Mouse (Mus musculus) lung, adult 2 months (tissue): ENCODE results near the gene Eif4g3. TPM values are rescaled to one million over a fixed set of nuclear protein-coding genes. Genes with fewer than 3 reads are reported as not detected.

ENCODE experiments used
- DNase-seq: peaks from one replicate; pipeline ENCODE4 v3.0.0; 2022
- H3K4me1 ChIP-seq: fragments of 200-500 bp; 2 replicates; pipeline ENCODE4 v1.6.1; 2011; ENCODE audit warnings: low read length; ENCODE audit not compliant: control insufficient read depth, insufficient read depth
- H3K4me3 ChIP-seq: fragments of 200-500 bp; replicated peaks from 2 replicates; pipeline ENCODE3; 2011; ENCODE audit warnings: low read depth, mild to moderate bottlenecking, control low read depth, low read length; ENCODE audit errors: extremely low read depth
- CTCF ChIP-seq: fragments of 200-500 bp; IDR thresholded peaks from 2 replicates; pipeline ENCODE4 v1.5.1; 2011; ENCODE audit warnings: mild to moderate bottlenecking, low read length, control low read depth; ENCODE audit not compliant: insufficient read depth
- POLR2A ChIP-seq: fragments of 200-500 bp; IDR thresholded peaks from 2 replicates; pipeline ENCODE4 v1.6.1; 2011; ENCODE audit warnings: low read depth, mild to moderate bottlenecking, control low read depth, low read length, borderline replicate concordance; ENCODE audit errors: extremely low read depth
- WGBS: fragments of 180-500 bp; shearing (Covaris S2); methylation state at CpG from one replicate; pipeline ENCODE4 v1.1.7; 2018; 5-methylcytosine and 5-hydroxymethylcytosine counted together
- polyA plus RNA-seq: library from polyadenylated mRNA; depleted of rRNA; stranded (reverse); fragments of >200 nt; gene quantifications from 2 replicates; pipeline ENCODE4 v1.2.3, GENCODE M21; 2012

Eif4g3 gene
- polyA plus RNA-seq, 1 experiment, result 69.8 TPM

DNA sequence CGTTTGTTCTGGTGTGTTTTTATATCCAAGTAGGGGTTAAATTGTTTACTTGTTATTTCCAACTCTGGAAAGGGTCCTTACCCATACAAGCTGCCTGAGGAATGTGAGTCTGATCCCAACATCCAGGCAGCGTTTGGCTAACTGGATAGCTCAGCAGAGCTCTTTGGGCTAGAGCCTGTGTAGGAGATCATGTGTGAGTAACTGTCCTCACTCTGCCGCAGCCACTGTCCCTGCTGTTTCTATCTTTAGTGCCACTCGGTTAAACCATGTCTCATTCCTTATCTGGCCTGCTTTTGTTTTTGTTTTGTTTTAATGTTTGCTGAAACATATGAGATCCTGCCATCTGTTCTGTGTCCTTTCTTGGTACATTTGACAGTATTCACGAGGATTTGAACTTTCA, 168.1 kb downstream of the Eif4g3 start:
- WGBS, result 59% methylated on average over 5 of the region's 5 CpGs
- Histone ChIP-seq H3K4me1 (0 out of 2 replicates have a peak, but pooled peaks cover 2% of the 10 kb centered on the region), H3K4me3 (no peak overlapping the region)
- no peak for TF ChIP-seq CTCF
- TF ChIP-seq POLR2A, result no peak
- DNase-seq, result no peak

DNA sequence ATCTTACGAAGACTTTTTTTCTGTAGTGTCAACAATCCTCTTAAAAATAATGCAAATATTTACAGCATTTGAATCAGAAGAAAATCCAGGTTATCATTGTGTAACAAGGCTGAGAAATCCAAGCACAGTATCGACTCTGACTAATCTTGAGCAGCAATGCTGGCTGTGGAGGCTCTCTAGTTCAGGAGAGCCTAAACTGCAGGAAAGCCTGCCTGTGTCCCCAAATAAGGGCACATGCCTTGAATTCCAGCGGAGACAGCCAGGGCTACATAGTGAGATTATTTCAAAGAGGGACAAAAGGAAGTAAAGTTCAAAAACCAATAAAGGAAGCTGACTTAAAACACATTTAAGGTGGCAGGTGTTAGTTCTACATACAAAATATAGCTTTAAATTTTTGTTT, 168.7 kb downstream of the Eif4g3 start:
- WGBS, result 57% methylated on average over 3 of the region's 3 CpGs

DNA sequence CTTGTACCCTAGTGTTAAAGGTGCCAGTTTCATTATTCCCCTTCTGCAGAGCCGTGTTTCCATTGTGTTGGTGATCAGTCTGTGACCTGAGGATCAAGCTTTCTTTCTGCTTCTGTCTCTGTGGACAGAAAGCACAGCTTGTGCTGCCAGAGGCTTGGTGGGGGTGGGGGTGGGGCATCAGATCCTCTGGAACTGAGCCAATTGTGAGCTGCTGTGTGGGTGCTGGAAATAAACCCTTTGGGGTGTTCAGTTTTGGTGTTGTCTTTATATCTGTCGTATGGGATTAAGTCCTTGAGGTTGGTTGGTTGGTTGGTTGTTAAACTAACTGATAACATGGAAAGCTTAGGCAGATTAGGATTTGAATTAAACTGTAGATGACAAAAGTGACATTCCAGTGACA, 171.0 kb downstream of the Eif4g3 start:
- Histone ChIP-seq H3K4me1 (0 out of 2 replicates have a peak, but pooled peaks cover 2% of the 10 kb centered on the region), H3K4me3 (no peak overlapping the region)
- DNase-seq, result no peak
- 68% methylated on average over 2 of the region's 2 CpGs for WGBS
- TF ChIP-seq CTCF (no peak), POLR2A (no peak)

More for the DNA sequence above, 168.7 kb downstream of the Eif4g3 start:
- TF ChIP-seq CTCF, result no peak
- no peak for DNase-seq
- Histone ChIP-seq H3K4me3 (no peak overlapping the region), H3K4me1 (0 out of 2 replicates have a peak, but pooled peaks cover 2% of the 10 kb centered on the region)

DNA sequence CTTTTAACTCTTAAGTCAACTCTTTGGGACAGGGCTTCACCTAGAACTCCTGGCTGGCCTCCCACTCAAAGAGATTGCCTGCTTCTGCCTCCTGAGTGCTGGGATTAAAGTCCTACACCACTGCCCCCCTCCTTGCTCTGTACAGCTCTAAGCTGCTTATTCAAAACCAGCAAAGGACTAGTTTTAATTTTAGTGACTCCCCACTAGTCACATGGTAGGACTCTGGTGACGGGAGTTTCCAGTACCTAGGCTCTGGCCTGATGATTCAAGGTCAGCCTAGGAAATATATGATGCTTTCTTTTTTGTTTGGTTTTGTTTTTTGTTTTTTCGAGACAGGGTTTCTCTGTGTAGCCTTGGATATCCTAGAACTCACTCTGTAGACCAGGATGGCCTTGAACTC, 172.0 kb downstream of the Eif4g3 start:
- no peak for DNase-seq
- 0 out of 2 replicates have a peak, but pooled peaks cover 2% of the 10 kb centered on the region for H3K4me1 ChIP-seq
- TF ChIP-seq POLR2A (no peak), CTCF (no peak)
- WGBS, result 91% methylated on average over 2 of the region's 2 CpGs
- no peak overlapping the region for H3K4me3 ChIP-seq

DNA sequence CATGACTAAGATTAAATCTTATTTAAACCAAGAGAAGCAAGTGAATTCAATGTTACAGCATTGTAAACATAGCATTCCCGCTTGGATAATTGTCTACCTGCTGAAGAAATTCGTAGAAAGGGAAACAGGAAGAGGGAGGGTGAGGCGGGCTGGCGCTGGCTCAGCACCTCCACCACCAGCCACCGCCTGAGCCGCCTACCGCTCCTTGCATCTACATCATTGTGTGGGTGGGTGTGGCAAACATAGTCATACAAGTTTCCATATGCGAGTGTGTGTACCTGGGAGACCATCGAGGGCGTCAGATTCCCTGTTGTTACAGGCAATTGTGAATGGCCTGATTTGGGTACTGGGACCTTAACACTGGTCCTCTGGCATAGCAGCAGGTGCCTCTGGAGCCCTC, 173.7 kb downstream of the Eif4g3 start:
- Histone ChIP-seq H3K4me1 (no peaks in the 10 kb centered on the region), H3K4me3 (no peak overlapping the region)
- TF ChIP-seq POLR2A, result no peak
- no peak for TF ChIP-seq CTCF
- WGBS, result 82% methylated on average over 10 of the region's 10 CpGs
- no peak for DNase-seq

DNA sequence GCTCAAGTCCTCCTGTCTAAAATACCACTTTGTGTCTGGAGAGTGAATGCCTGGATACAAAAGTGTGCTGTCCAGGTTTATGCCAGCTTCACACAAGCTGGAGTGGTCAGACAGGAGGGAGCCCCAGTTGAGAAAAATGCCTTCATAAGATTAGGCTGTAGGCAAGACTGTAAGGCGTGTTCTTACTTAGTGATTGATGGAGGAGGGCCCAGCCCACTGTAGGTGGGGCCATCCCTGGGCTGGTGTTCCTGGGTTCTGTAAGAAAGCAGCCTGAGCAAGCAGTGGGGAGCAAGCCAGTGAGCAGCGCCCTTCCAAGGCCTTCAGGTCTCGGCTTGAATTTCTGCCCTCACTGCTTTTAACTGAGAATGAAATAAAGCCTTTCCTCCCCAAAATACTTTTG, 175.3 kb downstream of the Eif4g3 start:
- Histone ChIP-seq H3K4me1 (no peaks in the 10 kb centered on the region), H3K4me3 (no peak overlapping the region)
- no peak for DNase-seq
- TF ChIP-seq CTCF (no peak), POLR2A (no peak)
- 77% methylated on average over 3 of the region's 3 CpGs for WGBS

DNA sequence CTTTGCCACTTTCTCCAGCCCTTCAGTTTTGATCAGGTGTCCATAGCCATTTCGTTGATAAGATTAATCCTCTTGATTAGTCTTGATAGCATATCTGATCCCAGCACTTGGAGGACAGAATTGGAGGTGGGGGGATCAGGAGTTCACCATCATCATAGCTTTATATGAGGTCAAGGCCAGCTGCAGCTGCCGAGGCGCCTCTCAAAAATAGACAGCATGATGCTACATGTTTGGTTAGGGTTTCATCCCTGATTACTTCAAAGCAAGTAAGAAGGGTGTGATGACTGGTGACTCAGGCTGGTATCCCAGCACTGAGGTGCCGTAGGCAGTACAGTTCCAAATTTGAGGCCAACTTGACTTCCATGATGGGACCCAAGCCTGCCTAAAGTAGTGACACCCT, 176.6 kb downstream of the Eif4g3 start:
- TF ChIP-seq CTCF (no peak), POLR2A (no peak)
- Histone ChIP-seq H3K4me1 (no peaks in the 10 kb centered on the region), H3K4me3 (no peak overlapping the region)
- 84% methylated on average over 4 of the region's 4 CpGs for WGBS
- no peak for DNase-seq

DNA sequence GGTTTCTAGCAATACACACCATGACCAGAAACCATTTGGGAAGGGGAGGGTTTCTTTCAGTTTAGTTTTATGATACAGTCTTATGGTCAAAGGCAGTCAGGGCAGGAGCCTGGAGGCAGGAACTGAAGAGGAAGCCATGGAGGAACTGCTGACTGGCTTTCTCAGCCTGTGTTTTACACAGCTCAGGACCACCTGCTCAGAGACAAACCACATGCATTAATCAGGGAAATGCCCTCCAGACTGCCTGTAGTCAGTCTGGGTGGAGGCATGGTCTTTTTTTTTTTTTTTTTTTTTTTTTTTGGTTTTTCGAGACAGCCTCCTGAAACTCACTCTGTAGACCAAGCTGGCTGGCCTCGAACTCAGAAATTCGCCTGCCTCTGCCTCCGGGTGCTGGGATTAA, 179.9 kb downstream of the Eif4g3 start:
- DNase-seq, result no peak
- WGBS, result 78% methylated on average over 4 of the region's 4 CpGs
- Histone ChIP-seq H3K4me3 (no peak overlapping the region), H3K4me1 (no peaks in the 10 kb centered on the region)
- TF ChIP-seq POLR2A (no peak), CTCF (no peak)

DNA sequence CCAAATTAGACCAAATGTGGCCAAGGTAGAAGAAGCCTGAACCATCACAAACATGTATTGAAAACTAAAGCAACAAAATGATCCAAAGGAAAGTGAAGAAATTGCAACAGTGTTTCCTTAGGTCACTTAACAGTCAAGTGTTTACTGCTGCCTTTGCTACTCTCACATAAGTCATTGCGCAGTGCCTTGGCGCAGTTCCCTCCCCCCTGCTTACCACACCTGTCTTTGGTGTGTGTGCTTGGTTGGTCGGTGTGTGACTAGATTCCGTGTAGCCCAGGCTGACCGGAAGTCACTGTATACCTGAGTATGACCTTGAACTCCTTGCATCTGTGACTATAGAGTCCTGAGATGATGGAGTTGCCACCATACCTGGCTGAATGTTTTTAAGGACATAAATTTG, 186.6 kb downstream of the Eif4g3 start:
- no peak for TF ChIP-seq CTCF
- TF ChIP-seq POLR2A, result peak; percentile 25; the same call in 1 of the 2 replicates
- WGBS, result 77% methylated on average over 5 of the region's 5 CpGs
- H3K4me1 ChIP-seq, result no peaks in the 10 kb centered on the region
- H3K4me3 ChIP-seq, result no peak overlapping the region
- no peak for DNase-seq

DNA sequence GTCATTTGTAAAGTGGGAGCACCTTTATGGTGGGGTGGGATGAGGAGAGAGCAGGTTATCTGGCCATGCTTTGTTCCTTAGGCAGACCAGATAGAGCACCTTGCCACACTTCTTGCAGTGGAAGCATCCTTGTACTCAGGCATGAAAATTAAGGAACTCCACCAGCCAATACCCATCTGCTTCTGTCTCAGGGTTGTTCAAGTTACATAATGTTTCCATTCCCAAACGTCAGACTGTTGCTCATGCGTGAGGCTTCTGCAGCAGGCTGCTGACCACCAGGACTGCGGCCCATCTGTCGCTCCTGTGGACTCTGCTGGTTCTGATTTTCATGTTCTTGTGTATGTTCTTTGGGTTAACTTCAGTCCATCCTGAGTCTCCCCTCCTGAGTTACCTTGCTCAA, 187.9 kb downstream of the Eif4g3 start:
- DNase-seq, result no peak
- Histone ChIP-seq H3K4me1 (no peaks in the 10 kb centered on the region), H3K4me3 (no peak overlapping the region)
- 94% methylated on average over 4 of the region's 4 CpGs for WGBS
- TF ChIP-seq CTCF, result no peak
- no peak for TF ChIP-seq POLR2A
